Mouse (Mus musculus): Measurements from ENCODE around the gene Mrpl55. TPM values are rescaled to one million over a fixed set of nuclear protein-coding genes. Genes with fewer than 3 reads are reported as not detected.

Gene Mrpl55
- polyA plus RNA-seq, 2 experiments = 38.8 to 85.2 TPM

DNA sequence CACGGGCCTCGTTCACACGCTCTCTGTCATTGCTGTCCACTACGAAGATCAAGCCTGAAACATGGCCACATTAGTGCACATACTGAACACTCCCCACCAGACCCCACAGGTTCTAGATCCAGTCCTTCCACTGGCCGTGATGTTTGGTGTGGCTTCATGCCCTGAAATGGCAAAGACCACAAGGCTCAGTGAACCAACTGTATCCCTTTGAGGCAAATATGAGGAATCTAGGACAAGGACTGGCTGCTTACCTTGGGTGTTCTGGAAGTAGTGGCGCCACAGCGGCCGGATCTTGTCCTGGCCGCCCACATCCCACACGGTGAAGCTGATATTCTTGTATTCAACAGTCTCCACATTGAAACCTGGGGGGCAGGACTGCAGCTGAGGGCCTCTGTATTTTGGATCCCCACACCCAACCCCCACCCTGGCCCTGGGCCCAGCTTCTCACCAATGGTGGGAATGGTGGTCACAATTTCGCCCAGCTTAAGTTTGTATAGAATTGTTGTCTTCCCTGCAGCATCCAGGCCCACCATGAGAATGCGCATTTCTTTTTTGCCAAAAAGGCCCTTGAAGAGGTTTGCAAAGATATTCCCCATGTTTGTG lies 10.7 kb downstream of the Mrpl55 start:
- H3K4me2 ChIP-seq (replicated peaks; ENCODE audit: low read depth, low read length, severe bottlenecking) = no peak overlapping the region
- H3K4me1 ChIP-seq (ENCODE audit: control insufficient read depth, insufficient read depth, low read length) = peaks cover 3% of the 10 kb centered on the region; the same call in 1 of the 2 replicates
- H3K4me3 ChIP-seq (replicated peaks; ENCODE audit: low read length) = no peak overlapping the region
- DNase-seq (ENCODE audit: low spot score) (no peak), ATAC-seq (ENCODE audit: low FRiP score, low read depth) (no peak)
- 90% methylated on average over 12 of the region's 12 CpGs for WGBS
- peaks cover 62% of the 10 kb centered on the region for H3K36me3 ChIP-seq (ENCODE audit: control insufficient read depth, insufficient read depth, low read length)
- TF ChIP-seq POLR2A (IDR thresholded peaks at IDR 0.05; ENCODE audit: borderline replicate concordance, extremely low read depth, insufficient read depth, insufficient read length) = no peak
- H3K27me3 ChIP-seq (ENCODE audit: control insufficient read depth, insufficient read depth, low read length) = no peaks in the 10 kb centered on the region
- H3K9ac ChIP-seq (ENCODE audit: low read depth, low read length, severe bottlenecking) = no peak overlapping the region
- no peaks in the 10 kb centered on the region for H3K9me3 ChIP-seq (ENCODE audit: control insufficient read depth, low read length)
- H3K27ac ChIP-seq (replicated peaks; ENCODE audit: low read depth, low read length) = no peak overlapping the region

- Histone ChIP-seq H3K4me1 (ENCODE audit: control insufficient read depth, insufficient read depth, low read length) (no peaks in the 10 kb centered on the region), H3K36me3 (ENCODE audit: control insufficient read depth, insufficient read depth, low read length) (peaks cover 52% of the 10 kb centered on the region), H3K27me3 (ENCODE audit: control insufficient read depth, insufficient read depth, low read length) (no peaks in the 10 kb centered on the region), H3K4me2 (replicated peaks; ENCODE audit: low read depth, low read length, severe bottlenecking) (no peak overlapping the region), H3K9me3 (ENCODE audit: control insufficient read depth, low read length) (no peaks in the 10 kb centered on the region), H3K4me3 (replicated peaks; ENCODE audit: low read length) (no peak overlapping the region), H3K27ac (replicated peaks; ENCODE audit: low read depth, low read length) (no peak overlapping the region), H3K9ac (ENCODE audit: low read depth, low read length, severe bottlenecking) (no peak overlapping the region)
- DNase-seq (ENCODE audit: low spot score) (no peak), ATAC-seq (ENCODE audit: low FRiP score, low read depth) (no peak)
- TF ChIP-seq POLR2A (IDR thresholded peaks at IDR 0.05; ENCODE audit: borderline replicate concordance, extremely low read depth, insufficient read depth, insufficient read length) = no peak
- WGBS = 92% methylated on average over 3 of the region's 3 CpGs
These were observed 14.7 kb downstream of the Mrpl55 start for GRCm38 (mm10) chr11:59216955-59217354.

DNA sequence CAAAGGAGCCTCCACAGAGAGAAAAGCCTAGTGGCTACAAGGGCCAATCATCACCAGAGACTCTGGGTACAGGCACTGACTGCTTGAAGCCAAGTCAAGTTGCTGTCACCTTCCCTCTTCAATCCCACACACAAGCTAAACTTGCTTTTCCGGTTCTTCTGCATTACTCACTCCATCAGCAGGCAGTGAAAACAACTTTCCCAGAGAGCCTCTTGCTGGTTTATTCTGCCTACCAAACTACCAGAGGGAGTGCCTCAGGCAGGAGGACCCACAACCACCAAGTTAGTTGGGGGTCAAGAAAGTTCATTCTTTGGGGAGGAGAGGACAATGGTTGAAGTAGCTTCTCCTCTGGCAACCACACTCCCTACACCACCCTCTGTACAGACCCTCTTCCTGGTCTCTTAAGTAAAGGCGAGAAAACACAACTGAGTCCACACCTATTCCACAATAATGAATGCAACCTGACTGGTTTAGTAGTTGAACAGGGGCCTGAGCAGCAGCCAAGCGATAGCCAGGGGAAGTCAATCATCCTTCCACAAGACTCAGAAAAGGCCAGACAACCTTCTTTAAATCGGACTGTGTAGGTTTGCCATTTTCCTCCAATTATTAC lies 16.2 kb downstream of the Mrpl55 start:
- 84% methylated on average over 4 of the region's 4 CpGs for WGBS
- peaks cover 44% of the 10 kb centered on the region for H3K36me3 ChIP-seq (ENCODE audit: control insufficient read depth, insufficient read depth, low read length)
- H3K27me3 ChIP-seq (ENCODE audit: control insufficient read depth, insufficient read depth, low read length) = no peaks in the 10 kb centered on the region
- H3K27ac ChIP-seq (replicated peaks; ENCODE audit: low read depth, low read length) = no peak overlapping the region
- TF ChIP-seq POLR2A (IDR thresholded peaks at IDR 0.05; ENCODE audit: borderline replicate concordance, extremely low read depth, insufficient read depth, insufficient read length) = no peak
- no peak for ATAC-seq (ENCODE audit: low FRiP score, low read depth)
- no peaks in the 10 kb centered on the region for H3K9me3 ChIP-seq (ENCODE audit: control insufficient read depth, low read length)
- H3K4me2 ChIP-seq (replicated peaks; ENCODE audit: low read depth, low read length, severe bottlenecking) = no peak overlapping the region
- H3K9ac ChIP-seq (ENCODE audit: low read depth, low read length, severe bottlenecking) = no peak overlapping the region
- H3K4me1 ChIP-seq (ENCODE audit: control insufficient read depth, insufficient read depth, low read length) = peaks cover 3% of the 10 kb centered on the region; the same call in 1 of the 2 replicates
- H3K4me3 ChIP-seq (replicated peaks; ENCODE audit: low read length) = no peak overlapping the region
- DNase-seq (ENCODE audit: low spot score) = peak; percentile 54

GRCm38 (mm10) chr11:59219064-59219463 lies 16.8 kb downstream of the Mrpl55 start:
- Histone ChIP-seq H3K9ac (ENCODE audit: low read depth, low read length, severe bottlenecking) (no peak overlapping the region), H3K4me2 (replicated peaks; ENCODE audit: low read depth, low read length, severe bottlenecking) (no peak overlapping the region), H3K36me3 (ENCODE audit: control insufficient read depth, insufficient read depth, low read length) (peaks cover 47% of the 10 kb centered on the region), H3K27me3 (ENCODE audit: control insufficient read depth, insufficient read depth, low read length) (no peaks in the 10 kb centered on the region), H3K9me3 (ENCODE audit: control insufficient read depth, low read length) (no peaks in the 10 kb centered on the region), H3K4me3 (replicated peaks; ENCODE audit: low read length) (no peak overlapping the region), H3K4me1 (ENCODE audit: control insufficient read depth, insufficient read depth, low read length) (peaks cover 8% of the 10 kb centered on the region), H3K27ac (replicated peaks; ENCODE audit: low read depth, low read length) (no peak overlapping the region)
- ATAC-seq (ENCODE audit: low FRiP score, low read depth) = no peak
- no peak for DNase-seq (ENCODE audit: low spot score)
- no peak for TF ChIP-seq POLR2A (IDR thresholded peaks at IDR 0.05; ENCODE audit: borderline replicate concordance, extremely low read depth, insufficient read depth, insufficient read length)

- no peak overlapping the region for H3K27ac ChIP-seq (replicated peaks; ENCODE audit: low read depth, low read length)
- peaks cover 29% of the 10 kb centered on the region for H3K4me1 ChIP-seq (ENCODE audit: control insufficient read depth, insufficient read depth, low read length)
- H3K4me3 ChIP-seq (replicated peaks; ENCODE audit: low read length) = no peak overlapping the region
- no peak overlapping the region for H3K9ac ChIP-seq (ENCODE audit: low read depth, low read length, severe bottlenecking)
- no peak overlapping the region for H3K4me2 ChIP-seq (replicated peaks; ENCODE audit: low read depth, low read length, severe bottlenecking)
- ATAC-seq (ENCODE audit: low FRiP score, low read depth) (no peak), DNase-seq (ENCODE audit: low spot score) (no peak)
- no peak for TF ChIP-seq POLR2A (IDR thresholded peaks at IDR 0.05; ENCODE audit: borderline replicate concordance, extremely low read depth, insufficient read depth, insufficient read length)
- H3K36me3 ChIP-seq (ENCODE audit: control insufficient read depth, insufficient read depth, low read length) = peaks cover 45% of the 10 kb centered on the region
- no peaks in the 10 kb centered on the region for H3K27me3 ChIP-seq (ENCODE audit: control insufficient read depth, insufficient read depth, low read length)
- H3K9me3 ChIP-seq (ENCODE audit: control insufficient read depth, low read length) = no peaks in the 10 kb centered on the region
These were observed 19.3 kb downstream of the Mrpl55 start for GRCm38 (mm10) chr11:59221604-59222003.

Data from limb, embryonic 14.5 days (tissue).